Mouse (Mus musculus): ENCODE measurements at regions not wholly inside any gene's neighbourhood (a gene's known extent, or its start where the extent isn't known, plus 50 kb on each side); places are given as distances from the start of the nearest gene placed in this dataset.

- DNase-seq: no peak
These were observed 680.1 kb downstream of the Nova1 start for GRCm38 (mm10) chr12:46138646-46139045.

DNA sequence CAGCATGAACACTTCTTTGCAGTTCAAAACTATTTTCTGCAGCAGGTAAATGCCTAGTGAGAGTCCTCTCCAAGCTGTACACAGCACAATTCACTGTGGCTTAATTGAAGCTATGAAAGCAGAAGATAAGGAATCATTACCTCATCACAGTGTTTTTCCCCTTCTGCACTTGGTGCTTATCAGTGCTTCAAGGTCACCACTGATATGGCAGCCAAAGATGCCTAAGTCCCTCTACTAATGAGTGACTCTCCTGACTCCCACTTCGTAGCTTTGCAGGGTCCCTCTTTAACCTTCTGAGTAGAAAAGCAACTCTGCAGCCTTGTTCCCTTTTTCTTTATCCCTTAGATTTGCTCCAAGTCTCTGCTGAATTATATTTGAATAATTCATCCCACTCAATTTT is 692.9 kb downstream of the Nova1 start:
- no peak for DNase-seq

- no peak for DNase-seq
These were observed 707.4 kb downstream of the Nova1 start for GRCm38 (mm10) chr12:46111352-46111751.

GRCm38 (mm10) chr12:46083356-46083755 is 735.4 kb downstream of the Nova1 start:
- no peak for DNase-seq

- DNase-seq: no peak
These were observed 742.9 kb downstream of the Nova1 start for GRCm38 (mm10) chr12:46075789-46076217.

- DNase-seq: no peak
These were observed 743.4 kb downstream of the Nova1 start for GRCm38 (mm10) chr12:46075355-46075754.

DNA sequence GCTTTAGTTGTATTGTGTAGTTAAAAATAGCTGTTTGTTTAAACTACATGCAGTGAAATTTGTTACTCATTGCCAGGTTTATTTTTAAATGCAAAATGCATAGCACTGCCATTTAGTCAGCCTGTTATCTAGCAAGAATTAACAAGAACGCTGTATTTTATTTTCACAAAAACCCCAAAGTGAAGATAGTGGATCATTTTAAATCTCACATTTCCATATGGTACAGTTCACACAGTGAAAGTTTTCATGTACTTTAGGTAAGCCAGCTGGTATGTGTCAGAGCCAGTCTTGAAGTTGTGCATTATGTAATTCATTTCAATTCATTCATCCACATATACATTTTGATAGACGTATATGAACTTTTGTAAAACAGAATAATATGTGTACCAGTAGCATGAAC is 751.8 kb downstream of the Nova1 start:
- no peak for DNase-seq

DNA sequence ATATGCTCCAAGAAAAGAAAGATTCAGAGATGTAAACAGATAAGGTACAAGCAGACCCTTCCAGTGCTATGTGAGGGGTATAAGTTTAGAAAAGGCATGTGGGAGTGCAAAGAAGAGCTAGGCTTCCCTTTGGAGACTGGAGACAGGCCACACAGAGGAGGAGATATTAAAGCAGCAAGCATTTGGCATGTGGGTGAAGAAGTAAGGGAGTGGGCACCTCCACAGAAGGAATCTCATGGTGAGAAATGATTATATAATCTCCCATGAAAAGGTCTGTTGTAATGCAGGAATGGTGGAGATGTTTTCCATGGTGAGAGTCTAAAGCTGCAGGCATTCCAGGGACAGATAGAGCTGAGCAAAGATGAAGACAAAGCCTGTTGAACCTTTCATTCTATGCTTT is 778.1 kb downstream of the Nova1 start:
- no peak for DNase-seq

DNA sequence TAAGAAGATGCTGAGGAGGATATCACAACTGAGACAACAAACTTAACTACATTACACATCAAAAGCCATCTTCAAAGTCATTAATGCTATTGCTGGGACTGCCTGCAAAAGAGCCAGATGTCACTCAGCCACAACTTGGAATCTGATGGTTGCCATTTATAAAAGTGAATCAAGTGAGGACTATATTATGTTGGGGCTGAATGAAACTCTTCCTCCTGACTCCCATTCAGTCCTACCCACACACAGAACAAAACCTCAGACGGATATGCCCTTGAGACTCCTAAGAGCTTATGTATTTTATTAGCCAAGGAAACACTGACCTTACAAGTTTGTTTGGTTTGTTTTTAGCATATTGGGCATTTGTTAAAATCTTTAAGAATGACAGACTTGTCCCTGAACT is 778.5 kb downstream of the Nova1 start:
- DNase-seq: no peak

- no peak for DNase-seq
These were observed 782.1 kb downstream of the Nova1 start for GRCm38 (mm10) chr12:46036540-46037094.

GRCm38 (mm10) chr12:46025266-46025665 is 793.5 kb downstream of the Nova1 start:
- no peak for DNase-seq

GRCm38 (mm10) chr12:46021546-46021910 is 797.2 kb downstream of the Nova1 start:
- no peak for DNase-seq

- no peak for DNase-seq
These were observed 797.7 kb downstream of the Nova1 start for GRCm38 (mm10) chr12:46020835-46021545.

DNA sequence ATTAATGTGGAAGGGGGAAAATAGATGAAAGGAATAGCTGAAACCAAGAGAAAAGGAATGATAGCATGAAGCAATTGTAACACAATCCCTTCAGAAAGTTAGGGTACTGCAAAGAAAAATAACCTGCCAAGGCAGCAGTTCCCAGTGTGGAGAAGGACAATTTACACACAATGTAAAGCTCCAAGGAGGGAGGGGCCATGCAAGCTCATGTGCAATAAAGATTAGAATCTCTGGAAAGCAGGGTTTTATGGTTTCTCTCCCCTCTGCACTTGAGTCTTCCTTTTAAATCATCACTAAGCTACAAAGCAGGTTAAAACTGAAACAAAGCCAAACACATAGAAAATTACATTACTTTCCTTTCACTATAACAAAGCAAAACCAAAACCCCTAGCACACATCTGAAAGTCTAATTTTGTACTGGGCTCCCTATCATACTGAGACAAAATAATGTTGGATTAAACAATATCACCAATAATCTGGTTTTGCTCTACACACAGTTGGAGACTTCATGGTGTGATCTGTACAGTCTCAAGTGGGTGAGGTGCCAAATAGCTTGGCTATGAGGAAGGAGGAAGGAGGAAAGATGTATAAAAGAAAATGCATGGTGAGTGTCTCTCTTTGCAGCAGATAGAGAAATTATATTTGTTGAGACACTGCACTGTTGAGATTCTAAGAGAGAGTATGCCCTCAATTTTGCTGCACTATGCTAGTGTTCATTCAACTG is 840.9 kb downstream of the Nova1 start:
- no peak for DNase-seq

DNA sequence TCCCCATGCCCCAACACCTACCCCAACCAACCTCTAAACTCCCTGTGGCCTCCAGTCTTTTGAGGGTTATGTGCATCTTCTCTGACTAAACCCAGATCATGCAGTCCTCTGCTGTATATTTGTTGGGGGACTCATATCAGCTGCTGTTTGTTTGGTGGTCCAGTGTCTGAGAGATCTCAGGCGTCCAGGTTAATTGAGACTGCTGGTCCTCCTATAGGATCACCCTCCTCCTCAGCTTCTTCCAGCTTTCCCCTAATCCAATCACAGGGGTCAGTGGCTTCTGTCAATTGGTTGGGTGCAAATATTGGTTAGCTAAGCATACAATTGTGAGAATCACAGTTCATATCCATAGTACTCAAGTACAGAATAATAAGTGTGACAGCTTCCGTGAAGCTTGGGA is 842.9 kb downstream of the Nova1 start:
- no peak for DNase-seq

DNA sequence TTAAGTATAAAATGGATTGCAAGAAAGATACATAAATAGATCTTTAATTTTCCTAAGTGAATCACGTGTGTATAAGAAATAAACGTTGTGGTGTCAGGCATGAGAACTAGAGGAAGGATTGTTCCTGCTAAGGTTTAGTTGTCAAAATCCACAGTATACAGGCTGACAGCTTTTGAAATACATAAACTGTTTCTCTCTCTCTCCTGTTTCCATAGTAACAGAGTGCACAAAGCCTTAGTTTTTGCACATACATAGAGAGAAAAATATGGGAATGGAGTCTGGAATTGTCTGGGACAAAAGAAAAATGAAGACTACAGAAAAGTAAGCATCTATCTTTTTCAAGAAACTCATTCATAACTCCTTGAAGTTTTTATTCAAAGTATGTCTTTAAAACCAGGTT is 848.3 kb downstream of the Nova1 start:
- no peak for DNase-seq

DNA sequence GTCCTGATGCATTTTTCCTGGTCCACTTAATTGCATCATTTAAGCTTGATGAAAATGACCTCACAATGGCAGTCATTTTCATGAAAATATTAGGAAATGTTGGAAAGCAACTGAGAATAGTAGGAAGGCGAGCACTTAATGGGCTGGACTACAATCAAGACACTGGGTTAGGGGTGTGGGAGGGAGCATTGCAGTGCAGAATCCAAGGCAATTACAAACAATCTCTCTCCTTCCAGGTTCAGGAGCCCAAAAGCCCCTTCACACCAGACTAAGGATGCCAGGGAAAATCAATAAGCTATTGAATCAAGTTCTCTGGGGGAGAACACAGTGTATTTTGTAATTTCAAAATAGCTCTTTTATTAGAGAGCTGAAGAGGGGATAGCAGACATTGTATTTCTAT is 848.8 kb downstream of the Nova1 start:
- DNase-seq: no peak

DNA sequence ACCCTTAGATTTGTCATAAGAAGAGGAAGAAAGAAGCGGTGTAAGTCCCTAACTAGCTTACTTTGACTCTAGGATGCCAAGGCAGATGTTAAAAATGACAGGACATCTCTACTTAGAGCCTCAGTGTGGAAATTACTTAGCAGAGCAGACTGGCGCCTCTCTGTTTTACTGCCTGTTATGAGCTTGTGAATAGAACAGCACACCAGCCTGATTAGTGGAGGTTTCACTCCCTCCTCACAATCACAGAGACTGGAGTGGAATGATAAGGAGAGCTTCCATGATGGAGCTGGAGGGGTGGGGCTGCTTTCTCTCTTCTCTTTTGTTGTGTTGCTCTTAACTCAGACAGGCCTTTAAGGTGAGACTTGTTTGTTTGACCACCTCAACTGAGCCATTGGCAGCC is 871.8 kb downstream of the Nova1 start:
- no peak for DNase-seq

DNA sequence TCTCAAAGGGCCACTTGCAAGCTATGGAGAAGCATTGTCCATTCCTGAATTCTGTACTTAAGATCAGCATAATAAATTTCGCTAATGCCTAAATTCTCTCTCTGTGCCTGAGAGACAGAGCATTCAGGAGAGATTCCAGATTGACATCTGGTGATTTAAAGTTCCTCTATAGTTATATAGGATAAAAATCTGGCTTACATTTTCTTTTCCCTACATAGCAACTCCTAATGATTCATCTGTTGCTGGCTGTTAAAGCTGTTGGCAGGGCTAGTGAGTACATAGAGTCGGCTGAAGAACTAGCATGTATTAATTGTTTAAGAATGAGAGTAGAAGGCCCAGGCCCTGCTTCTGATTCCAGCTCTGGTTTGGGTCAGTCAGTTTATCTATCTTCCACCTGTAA is 870.0 kb upstream of the Stxbp6 start:
- DNase-seq: no peak

- no peak for DNase-seq
These were observed 867.9 kb upstream of the Stxbp6 start for GRCm38 (mm10) chr12:45942402-45942801.

- no peak for DNase-seq
These were observed 858.9 kb upstream of the Stxbp6 start for GRCm38 (mm10) chr12:45933388-45933787.

DNA sequence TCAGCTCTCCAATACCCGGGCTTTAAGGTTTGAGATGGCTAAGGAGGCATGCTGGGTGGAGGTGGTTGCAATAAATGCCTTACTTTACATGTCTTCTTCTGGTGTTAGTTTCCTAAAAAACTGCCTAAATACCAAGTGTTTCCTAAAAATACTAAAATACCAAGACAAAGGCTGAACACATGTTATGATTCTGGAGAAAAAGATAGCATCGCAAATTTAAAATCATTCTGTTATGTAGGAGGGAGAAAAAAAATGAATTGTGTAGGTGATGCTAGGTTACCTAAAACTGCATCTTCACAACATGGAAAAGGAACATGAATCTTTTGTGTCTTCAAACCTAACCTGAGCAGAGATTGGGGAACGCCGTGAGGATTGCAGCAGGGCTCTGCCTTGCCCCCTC is 857.7 kb upstream of the Stxbp6 start:
- DNase-seq: no peak

GRCm38 (mm10) chr12:45929760-45930150 is 855.2 kb upstream of the Stxbp6 start:
- no peak for DNase-seq

- DNase-seq: peak; percentile 19
These were observed 854.7 kb upstream of the Stxbp6 start for GRCm38 (mm10) chr12:45929001-45929759.
